Mouse (Mus musculus): ENCODE data around the gene Cmc2. TPM values are rescaled to one million over a fixed set of nuclear protein-coding genes. Genes with fewer than 3 reads are reported as not detected.

Cmc2 gene
- polyA plus RNA-seq, 1 experiment from 2014 or later: 88.2 TPM

DNA sequence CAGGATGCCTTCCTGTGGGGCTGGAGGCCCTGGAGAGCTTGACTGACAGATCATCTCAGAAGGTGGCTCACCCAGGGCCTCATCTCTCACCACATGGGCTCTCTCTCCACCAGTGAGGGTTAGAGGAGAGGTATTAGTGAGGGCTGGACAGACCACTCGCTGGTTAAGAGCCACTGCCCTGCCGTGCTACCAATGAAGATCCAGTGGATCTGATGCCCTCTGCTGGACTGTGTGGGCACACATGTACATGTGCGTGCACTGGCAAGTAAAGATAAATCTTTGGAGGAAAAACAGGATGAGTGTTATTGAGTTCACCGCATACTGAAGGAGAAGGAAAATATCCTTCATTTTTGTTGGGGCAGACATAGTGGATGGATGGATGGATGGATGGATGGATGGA, 52.6 kb downstream of the Cmc2 start:
- Histone ChIP-seq H3K36me3 (ENCODE audit: insufficient read depth) (no peaks in the 10 kb centered on the region), H3K9ac (no peak overlapping the region), H3K27me3 (ENCODE audit: insufficient read depth, low read length) (peaks cover 5% of the 10 kb centered on the region; the same call in 1 of the 2 replicates), H3K4me2 (no peak overlapping the region), H3K4me1 (ENCODE audit: insufficient read depth) (no peaks in the 10 kb centered on the region), H3K4me3 (ENCODE audit: low read depth, low read length) (no peak overlapping the region), H3K9me3 (ENCODE audit: low read depth, low read length) (no peaks in the 10 kb centered on the region), H3K27ac (ENCODE audit: low read depth) (no peak overlapping the region)
- peak; percentile 79 for TF ChIP-seq CTCF (IDR thresholded peaks at IDR 0.05; ENCODE audit: low read depth)
- WGBS: 29% methylated on average over 4 of the region's 4 CpGs
- peak; percentile 78 for ATAC-seq (ENCODE audit: insufficient read depth)
- DNase-seq: peak; percentile 84

- H3K36me3 ChIP-seq (ENCODE audit: insufficient read depth): no peaks in the 10 kb centered on the region
- 66% methylated on average over 9 of the region's 9 CpGs for WGBS
- ATAC-seq (ENCODE audit: insufficient read depth) (no peak), DNase-seq (no peak)
- TF ChIP-seq CTCF (IDR thresholded peaks at IDR 0.05; ENCODE audit: low read depth): no peak
- H3K27me3 ChIP-seq (ENCODE audit: insufficient read depth, low read length): peaks cover 10% of the 10 kb centered on the region
- no peak overlapping the region for H3K4me3 ChIP-seq (ENCODE audit: low read depth, low read length)
- H3K27ac ChIP-seq (ENCODE audit: low read depth): no peak overlapping the region
- H3K9ac ChIP-seq: no peak overlapping the region
- no peaks in the 10 kb centered on the region for H3K9me3 ChIP-seq (ENCODE audit: low read depth, low read length)
- no peak overlapping the region for H3K4me2 ChIP-seq
- no peaks in the 10 kb centered on the region for H3K4me1 ChIP-seq (ENCODE audit: insufficient read depth)
Measured at GRCm38 (mm10) chr8:116867321-116867720, 53.9 kb downstream of the Cmc2 start.

- Histone ChIP-seq H3K9ac (no peak overlapping the region), H3K36me3 (ENCODE audit: insufficient read depth) (no peaks in the 10 kb centered on the region), H3K27me3 (ENCODE audit: insufficient read depth, low read length) (peaks cover 10% of the 10 kb centered on the region), H3K27ac (ENCODE audit: low read depth) (no peak overlapping the region), H3K9me3 (ENCODE audit: low read depth, low read length) (no peaks in the 10 kb centered on the region), H3K4me1 (ENCODE audit: insufficient read depth) (no peaks in the 10 kb centered on the region), H3K4me2 (no peak overlapping the region), H3K4me3 (ENCODE audit: low read depth, low read length) (no peak overlapping the region)
- 67% methylated on average over 13 of the region's 13 CpGs for WGBS
- ATAC-seq (ENCODE audit: insufficient read depth) (no peak), DNase-seq (peak; percentile 46)
- peak; percentile 68 for TF ChIP-seq CTCF (IDR thresholded peaks at IDR 0.05; ENCODE audit: low read depth)
Measured at GRCm38 (mm10) chr8:116866118-116866903, 54.9 kb downstream of the Cmc2 start.

DNA sequence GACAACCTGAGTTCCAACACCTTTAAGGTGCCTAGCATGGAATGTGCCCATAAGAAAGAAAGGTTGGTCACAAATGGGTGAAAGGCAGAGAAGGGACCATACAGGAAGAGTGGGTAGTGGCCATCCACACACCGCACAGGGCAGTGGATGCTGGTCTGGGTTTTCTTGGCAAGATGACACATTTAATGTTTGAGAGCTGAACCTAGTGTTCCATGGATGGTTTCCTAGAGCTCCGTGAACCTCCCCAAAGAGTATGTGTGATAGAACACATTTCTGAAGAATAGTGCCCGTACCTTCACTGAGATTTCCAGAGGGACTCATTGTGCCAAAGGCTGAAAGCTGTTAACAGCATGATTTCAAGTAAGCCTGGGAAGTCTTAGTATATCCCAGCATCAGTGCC, 56.7 kb downstream of the Cmc2 start:
- Histone ChIP-seq H3K36me3 (ENCODE audit: insufficient read depth) (no peaks in the 10 kb centered on the region), H3K9ac (no peak overlapping the region), H3K4me3 (ENCODE audit: low read depth, low read length) (no peak overlapping the region), H3K9me3 (ENCODE audit: low read depth, low read length) (no peaks in the 10 kb centered on the region), H3K27me3 (ENCODE audit: insufficient read depth, low read length) (peaks cover 10% of the 10 kb centered on the region), H3K4me1 (ENCODE audit: insufficient read depth) (no peaks in the 10 kb centered on the region), H3K4me2 (no peak overlapping the region), H3K27ac (ENCODE audit: low read depth) (no peak overlapping the region)
- 90% methylated on average over 3 of the region's 3 CpGs for WGBS
- ATAC-seq (ENCODE audit: insufficient read depth) (no peak), DNase-seq (no peak)
- no peak for TF ChIP-seq CTCF (IDR thresholded peaks at IDR 0.05; ENCODE audit: low read depth)

GRCm38 (mm10) chr8:116864022-116864387, 57.2 kb downstream of the Cmc2 start:
- H3K4me1 ChIP-seq (ENCODE audit: insufficient read depth): no peaks in the 10 kb centered on the region
- TF ChIP-seq CTCF (IDR thresholded peaks at IDR 0.05; ENCODE audit: low read depth): no peak
- WGBS: 57% methylated on average over 8 of the region's 9 CpGs
- H3K9ac ChIP-seq: no peak overlapping the region
- H3K36me3 ChIP-seq (ENCODE audit: insufficient read depth): no peaks in the 10 kb centered on the region
- ATAC-seq (ENCODE audit: insufficient read depth): no peak
- peaks cover 10% of the 10 kb centered on the region for H3K27me3 ChIP-seq (ENCODE audit: insufficient read depth, low read length)
- H3K9me3 ChIP-seq (ENCODE audit: low read depth, low read length): no peaks in the 10 kb centered on the region
- H3K27ac ChIP-seq (ENCODE audit: low read depth): no peak overlapping the region
- no peak overlapping the region; the same call in 1 of the 2 replicates for H3K4me2 ChIP-seq
- no peak overlapping the region for H3K4me3 ChIP-seq (ENCODE audit: low read depth, low read length)
- no peak for DNase-seq

- H3K9me3 ChIP-seq (ENCODE audit: low read depth, low read length): no peaks in the 10 kb centered on the region
- H3K9ac ChIP-seq: no peak overlapping the region
- peak; percentile 85 for DNase-seq
- peak overlapping the region; percentile 27 for H3K4me3 ChIP-seq (ENCODE audit: low read depth, low read length)
- H3K36me3 ChIP-seq (ENCODE audit: insufficient read depth): no peaks in the 10 kb centered on the region
- TF ChIP-seq CTCF (IDR thresholded peaks at IDR 0.05; ENCODE audit: low read depth): no peak
- H3K27ac ChIP-seq (ENCODE audit: low read depth): no peak overlapping the region
- peaks cover 10% of the 10 kb centered on the region for H3K27me3 ChIP-seq (ENCODE audit: insufficient read depth, low read length)
- 3% methylated on average over 30 of the region's 30 CpGs for WGBS
- no peaks in the 10 kb centered on the region for H3K4me1 ChIP-seq (ENCODE audit: insufficient read depth)
- peak overlapping the region; percentile 63 for H3K4me2 ChIP-seq
- peak; percentile 56; the same call in 1 of the 2 replicates for ATAC-seq (ENCODE audit: insufficient read depth)
Measured at GRCm38 (mm10) chr8:116863357-116864021, 57.8 kb downstream of the Cmc2 start.

GRCm38 (mm10) chr8:116862191-116862590, 59.1 kb downstream of the Cmc2 start:
- ATAC-seq (ENCODE audit: insufficient read depth) (no peak), DNase-seq (no peak)
- no peaks in the 10 kb centered on the region for H3K36me3 ChIP-seq (ENCODE audit: insufficient read depth)
- H3K4me2 ChIP-seq: no peak overlapping the region
- no peak overlapping the region for H3K27ac ChIP-seq (ENCODE audit: low read depth)
- H3K9ac ChIP-seq: no peak overlapping the region
- TF ChIP-seq CTCF (IDR thresholded peaks at IDR 0.05; ENCODE audit: low read depth): no peak
- peaks cover 10% of the 10 kb centered on the region for H3K27me3 ChIP-seq (ENCODE audit: insufficient read depth, low read length)
- no peaks in the 10 kb centered on the region for H3K9me3 ChIP-seq (ENCODE audit: low read depth, low read length)
- no peak overlapping the region for H3K4me3 ChIP-seq (ENCODE audit: low read depth, low read length)
- no peaks in the 10 kb centered on the region for H3K4me1 ChIP-seq (ENCODE audit: insufficient read depth)
- WGBS: 78% methylated on average over 4 of the region's 4 CpGs
